Mouse (Mus musculus) gastrocnemius, postnatal 4 days (tissue): ENCODE results near the gene Nfatc2. TPM values are rescaled to one million over a fixed set of nuclear protein-coding genes. Genes with fewer than 3 reads are reported as not detected.
A peak's percentile ranks its signal among the peaks of the same experiment; 100 is the strongest.

Source experiments
- DNase-seq, 2 experiments: peaks; one replicate each; pipeline ENCODE4 v3.0.0; 2021 to 2022; ENCODE audit warnings: low spot score in 2 of 2, mixed read lengths in 2 of 2
- total RNA-seq, 2 experiments: library from RNA; stranded (reverse); gene quantifications; 2 replicates each; pipeline ENCODE4 v1.2.3; 2021

Gene Nfatc2
- total RNA-seq, 2 experiments from 2014 or later, result 23.5 to 24.7 TPM

DNA sequence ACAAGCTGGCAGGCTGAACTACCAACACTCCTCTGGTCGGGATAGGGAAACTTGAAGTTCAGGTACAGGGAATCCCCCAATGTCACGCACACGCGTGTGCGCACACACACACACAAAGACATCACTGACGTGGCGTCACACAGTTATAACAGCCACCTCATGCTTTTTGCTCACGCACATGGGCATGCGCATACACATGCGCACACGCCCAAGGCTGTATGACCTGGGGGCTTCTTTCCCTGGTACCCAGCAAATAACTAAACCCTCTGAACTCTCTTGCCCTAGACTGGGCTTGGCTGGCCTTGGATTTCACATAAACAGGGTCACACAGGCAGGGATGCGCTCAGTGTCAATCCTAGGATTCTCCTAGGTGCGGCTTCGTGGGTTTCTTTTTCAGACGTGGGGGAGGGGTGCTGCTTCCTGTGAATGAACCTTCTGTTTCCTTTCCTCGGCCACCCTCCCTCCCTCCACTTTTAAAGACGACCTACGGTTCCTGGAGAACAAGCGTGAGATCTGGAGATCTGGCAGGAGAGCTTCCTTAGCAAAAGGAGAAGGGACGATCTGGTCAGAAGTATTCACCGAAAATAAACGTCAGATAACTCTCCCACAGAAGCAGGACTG is 21.1 kb downstream of the Nfatc2 start:
- no peak for DNase-seq

- no peak for DNase-seq
Measured at GRCm38 (mm10) chr2:168579601-168580130, 21.8 kb downstream of the Nfatc2 start.

- DNase-seq, result no peak
Measured at GRCm38 (mm10) chr2:168579109-168579508, 22.3 kb downstream of the Nfatc2 start.

- no peak for DNase-seq
Measured at GRCm38 (mm10) chr2:168578132-168578531, 23.3 kb downstream of the Nfatc2 start.

DNA sequence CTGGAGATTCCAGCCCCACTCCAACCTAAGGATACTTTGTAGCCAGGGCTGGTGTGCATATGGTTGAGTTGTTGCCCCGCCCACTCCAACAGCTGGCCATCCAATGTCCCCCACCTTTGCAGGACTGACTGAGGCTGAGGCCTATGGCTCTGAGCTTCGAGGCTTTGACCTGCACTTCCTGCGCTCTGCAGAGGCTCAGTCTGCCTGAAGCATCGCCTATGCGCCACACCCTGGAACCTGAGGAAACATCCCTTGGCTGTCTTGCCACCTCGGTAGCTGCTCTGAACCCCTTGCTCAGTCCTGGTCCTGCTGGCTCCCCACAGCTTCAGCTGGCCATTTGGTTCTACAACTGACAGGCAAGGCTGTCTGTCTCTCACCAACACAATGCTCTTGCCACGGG is 24.1 kb downstream of the Nfatc2 start:
- no peak for DNase-seq

DNA sequence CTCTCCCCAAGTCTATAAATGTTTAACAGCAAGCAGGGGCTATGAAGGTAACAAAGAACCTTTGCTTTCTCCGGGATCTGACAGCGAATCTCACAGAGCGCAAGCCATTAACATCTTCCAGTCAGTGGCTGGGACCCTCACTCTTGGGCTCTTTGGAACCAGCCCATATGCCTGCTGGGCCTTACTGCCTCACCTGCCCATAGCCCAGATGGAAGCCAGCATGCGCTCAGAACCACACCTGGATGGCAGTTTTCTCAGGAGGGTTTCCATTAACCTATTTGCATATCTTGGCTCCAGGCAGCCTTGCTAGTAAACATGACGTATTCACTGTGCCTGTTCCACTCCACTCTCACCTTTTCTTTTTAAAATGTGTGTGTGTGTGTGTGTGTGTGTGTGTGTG is 25.6 kb downstream of the Nfatc2 start:
- no peak for DNase-seq

DNA sequence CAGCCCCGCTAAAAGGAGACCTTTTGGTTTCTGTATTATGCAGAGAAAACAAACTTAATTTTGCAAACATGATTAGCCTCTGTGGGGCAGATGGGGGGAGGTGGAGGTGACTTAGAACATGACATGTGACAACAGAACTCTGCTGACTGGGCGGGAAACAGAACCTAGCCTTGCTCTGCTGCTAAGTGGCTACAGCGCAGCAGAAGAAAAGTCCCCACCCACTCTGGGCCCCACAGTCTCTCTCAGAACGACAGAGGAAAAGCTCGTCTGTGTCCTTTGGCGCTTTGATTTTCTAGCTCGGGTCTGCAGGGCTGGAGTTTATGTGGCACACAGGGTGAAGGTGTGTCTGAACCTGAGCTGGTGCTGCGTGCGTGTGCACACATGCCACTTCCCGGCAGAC is 26.5 kb downstream of the Nfatc2 start:
- no peak for DNase-seq

DNA sequence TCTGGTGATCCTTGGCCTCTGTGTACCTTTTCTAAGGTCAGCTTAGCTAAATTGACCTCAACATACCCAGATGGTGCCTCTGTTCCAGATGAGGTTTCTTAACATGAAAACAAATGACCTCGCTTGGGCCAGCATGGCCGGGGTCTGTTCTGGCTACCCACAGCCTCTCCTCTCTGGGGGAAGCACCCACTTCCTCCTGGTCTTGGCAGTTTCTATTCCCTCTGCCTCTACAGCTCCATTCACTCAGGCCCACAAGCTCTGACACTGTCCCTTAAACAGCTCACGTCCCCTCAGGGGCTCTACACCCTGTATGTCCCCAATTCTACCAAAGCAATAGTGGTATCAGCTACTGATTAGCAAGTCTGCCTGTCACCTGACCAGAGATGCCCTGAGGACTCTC is 27.6 kb downstream of the Nfatc2 start:
- no peak for DNase-seq

DNA sequence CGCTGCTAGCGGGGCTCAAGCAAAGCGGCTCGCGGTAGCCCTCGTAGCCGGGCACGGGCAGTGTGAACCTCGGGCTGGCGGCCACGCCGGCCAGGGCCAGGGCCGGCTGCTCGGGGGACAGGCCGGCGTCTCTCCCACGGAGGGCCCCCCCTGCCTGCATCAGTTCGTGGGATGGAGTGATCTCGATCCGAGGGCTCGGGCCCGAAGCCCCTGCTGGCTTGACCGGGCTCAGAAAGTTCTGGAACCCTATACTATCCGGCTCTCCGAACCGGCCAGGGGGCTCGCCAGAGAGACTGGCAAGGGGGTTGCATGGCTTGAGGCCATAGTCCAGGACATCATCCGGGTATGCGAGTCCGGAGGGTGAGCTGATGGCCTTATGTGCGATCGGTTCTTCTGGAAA is 30.2 kb downstream of the Nfatc2 start:
- no peak for DNase-seq

DNA sequence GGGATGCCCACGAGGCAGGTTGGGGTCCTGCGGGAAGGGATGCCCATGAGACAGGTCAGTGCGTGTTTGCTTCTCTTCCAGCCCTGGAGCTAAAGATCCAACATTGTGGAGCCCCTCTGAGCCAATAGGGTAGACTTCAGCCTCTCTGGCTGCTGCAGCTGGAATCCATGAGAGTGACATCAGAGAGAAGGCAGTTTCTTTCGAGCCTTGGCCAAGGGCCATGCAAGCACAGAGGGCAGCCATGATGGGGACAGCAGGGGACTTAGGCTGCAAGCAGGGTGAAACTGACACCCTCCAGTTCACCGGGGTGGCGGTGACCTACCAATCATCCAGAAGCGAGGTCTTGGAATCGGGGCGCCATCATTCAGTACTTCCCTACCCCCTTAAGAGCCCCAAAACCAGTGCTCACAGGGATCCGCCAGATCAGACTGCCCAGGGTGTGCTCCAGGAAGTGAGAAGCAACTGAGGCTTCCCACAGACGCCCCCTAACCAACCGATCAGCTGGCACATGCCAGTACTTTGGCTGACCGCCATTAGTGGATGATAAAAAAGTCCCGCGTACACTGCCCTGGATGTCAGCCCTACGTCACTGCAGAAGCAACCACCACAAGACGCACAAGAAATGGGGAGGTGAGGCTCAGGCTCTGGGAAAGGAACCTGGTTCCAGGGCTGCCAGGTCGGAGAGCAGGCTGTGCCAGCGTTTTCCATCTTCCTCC is 35.8 kb downstream of the Nfatc2 start:
- no peak for DNase-seq

GRCm38 (mm10) chr2:168563184-168563583 is 38.3 kb downstream of the Nfatc2 start:
- no peak for DNase-seq

GRCm38 (mm10) chr2:168557035-168557434 is 44.4 kb downstream of the Nfatc2 start:
- DNase-seq, result no peak

- DNase-seq, result no peak
Measured at GRCm38 (mm10) chr2:168555897-168556670, 45.4 kb downstream of the Nfatc2 start.

- no peak for DNase-seq
Measured at GRCm38 (mm10) chr2:168553541-168553961, 47.9 kb downstream of the Nfatc2 start.

DNA sequence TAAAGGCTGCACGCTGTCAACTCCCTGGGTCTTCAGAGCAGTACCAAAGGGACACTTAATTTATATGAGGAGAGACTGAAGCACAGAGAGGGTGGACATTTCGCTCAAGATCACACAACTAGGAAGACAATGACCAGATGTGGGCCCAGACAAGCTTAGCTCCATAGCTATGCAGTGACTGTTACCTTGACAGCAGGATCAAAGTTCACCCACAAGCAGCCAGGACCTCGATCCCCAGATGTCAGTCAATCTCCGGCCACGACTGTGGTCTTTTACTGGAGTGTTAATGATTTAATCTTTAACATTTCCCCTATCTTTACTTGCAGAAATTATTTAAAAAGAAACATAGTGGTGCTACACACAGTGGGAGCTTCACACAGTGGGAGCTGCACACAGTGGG is 49.1 kb downstream of the Nfatc2 start:
- no peak for DNase-seq

DNA sequence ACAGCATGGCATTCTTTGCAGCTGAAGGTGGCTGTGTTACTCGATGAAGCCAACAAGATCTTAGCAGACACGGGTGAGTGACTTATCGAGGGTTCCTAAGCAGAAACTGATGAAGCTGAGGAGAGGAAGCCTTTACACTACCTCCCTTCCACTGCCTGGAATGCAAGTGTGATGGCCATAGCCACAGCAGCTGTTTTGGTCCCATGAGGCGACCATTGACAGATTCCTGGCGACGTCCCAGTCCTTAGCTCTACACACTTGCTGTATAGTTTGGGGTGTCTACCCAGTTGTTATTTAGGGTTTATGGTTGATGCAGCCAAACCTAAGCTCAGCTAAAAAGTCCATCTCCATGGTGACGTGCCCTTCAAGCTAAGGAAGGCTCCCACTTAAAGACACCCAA is 50.2 kb downstream of the Nfatc2 start:
- DNase-seq, result no peak

GRCm38 (mm10) chr2:168549326-168549725 is 52.1 kb downstream of the Nfatc2 start:
- no peak for DNase-seq

DNA sequence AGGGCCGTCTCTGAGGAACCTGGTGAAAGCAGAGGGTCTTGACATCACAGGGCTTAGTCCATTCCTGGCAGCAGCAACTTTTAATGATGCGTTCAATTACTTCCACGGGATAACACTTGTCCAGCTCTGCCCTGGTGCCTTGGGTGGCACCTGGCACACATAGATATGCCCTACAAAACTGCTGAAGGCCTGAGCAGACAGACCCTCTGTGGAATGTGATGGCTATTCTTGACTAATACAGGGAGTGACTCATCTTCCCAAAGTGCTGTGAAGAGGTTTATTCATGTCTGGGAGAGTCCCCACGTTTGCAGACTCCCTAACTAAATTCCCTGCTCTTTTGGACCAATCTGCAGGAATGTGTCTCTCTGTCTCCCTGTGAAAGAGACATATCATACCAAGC is 53.4 kb downstream of the Nfatc2 start:
- no peak for DNase-seq

GRCm38 (mm10) chr2:168545901-168546557 is 55.4 kb downstream of the Nfatc2 start:
- no peak for DNase-seq

DNA sequence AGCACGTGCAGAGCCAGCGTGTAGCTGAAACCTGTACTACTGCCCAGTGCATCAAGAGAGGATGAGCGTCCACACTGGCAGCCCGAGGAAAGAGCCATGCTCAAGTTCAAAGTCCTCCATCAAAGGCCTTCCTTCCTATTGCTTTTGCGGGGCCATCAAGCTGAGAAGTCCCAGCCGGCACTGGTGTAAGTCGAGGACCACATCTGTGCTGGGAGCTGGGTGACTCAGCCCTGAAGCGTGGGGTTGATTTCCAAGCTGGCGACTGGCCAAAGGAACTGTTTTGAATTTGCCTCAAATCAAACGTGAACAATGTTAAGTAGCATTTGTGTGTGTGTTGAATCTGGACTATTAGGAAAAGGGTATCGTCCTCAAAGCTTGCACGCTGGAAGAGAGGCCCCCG is 57.4 kb downstream of the Nfatc2 start:
- peak; percentile 66 to 80 for DNase-seq

- no peak for DNase-seq
Measured at GRCm38 (mm10) chr2:168543026-168543425, 58.4 kb downstream of the Nfatc2 start.
